In the genomic region with DNA sequence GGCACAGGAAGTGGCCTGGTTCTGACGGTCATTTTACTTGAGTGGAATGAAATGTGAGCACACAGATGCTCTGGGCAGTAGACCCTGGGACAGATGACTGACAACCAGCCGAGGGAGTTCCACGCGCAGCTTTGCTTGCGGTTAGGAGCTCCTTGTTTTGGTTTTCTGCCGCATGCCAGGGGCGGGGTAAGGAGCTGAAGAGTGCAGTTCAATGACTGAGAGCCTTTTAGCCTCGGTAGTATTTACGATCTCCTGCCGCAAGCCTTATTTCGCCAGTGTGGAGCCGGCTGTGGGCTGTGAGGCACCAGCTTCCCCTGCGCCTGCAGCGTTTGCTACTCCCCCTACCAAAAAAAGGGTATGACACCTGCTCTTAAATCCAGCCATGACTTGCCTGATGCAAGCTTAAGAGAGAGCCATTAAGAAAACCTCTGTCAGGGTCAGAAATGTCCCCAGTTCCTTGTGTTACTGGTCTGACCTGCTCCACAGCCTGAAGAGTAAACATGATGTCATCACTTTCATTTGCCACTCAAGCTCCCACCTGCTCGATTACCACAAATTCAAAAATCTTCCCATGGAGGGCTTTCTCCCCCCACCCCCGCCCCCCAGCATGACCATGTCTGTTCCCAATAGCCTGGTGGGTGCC, we compare ENCODE assay signal across 9 mouse cellular contexts. TPM values are rescaled to one million over a fixed set of nuclear protein-coding genes. Genes with fewer than 3 reads are reported as not detected.
DNase-seq lines count a peak whose midpoint lies in the region; ATAC-seq and TF ChIP-seq lines count a peak whose summit lies in the region.
"Had no signal": no experiment of that assay in that cellular context is flagged by ENCODE, and none has a peak within 500 bp of the region (broad histone marks: within the 10 kb centered on the region; RNA-seq: fewer than 3 reads in every experiment).

No protein-coding gene starts in this region.

- H3K9ac ChIP-seq in intestine, embryonic 14.5 days (ENCODE audit: low read length): 0 out of 2 replicates have a peak overlapping the region, but pooled peaks have one; percentile 3

- DNase-seq in heart, embryonic 10.5 days (ENCODE audit: low spot score): no peak
- no peak for DNase-seq in heart, postnatal 4 days
- peak; percentile 66 for DNase-seq in intestine, embryonic 14.5 days (ENCODE audit: low spot score)
- DNase-seq in lung, postnatal 14 days: peak; percentile 29
- no peak for DNase-seq in cerebellum, adult 2 months
- no peak for DNase-seq in left cerebral cortex, postnatal 10 days (ENCODE audit: extremely low spot score in 1 of 2, low spot score in 2 of 2)
- no peak for DNase-seq in left cerebral cortex, postnatal 4 days
- DNase-seq: gastrocnemius, postnatal 10 days had no signal

- no peaks in the 10 kb centered on the region for H3K9me3 ChIP-seq in heart, embryonic 10.5 days
- H3K9me3 ChIP-seq in intestine, embryonic 14.5 days (ENCODE audit: control insufficient read depth, low read length): no peaks in the 10 kb centered on the region

- peaks cover 31% of the 10 kb centered on the region for H3K27me3 ChIP-seq in heart, embryonic 10.5 days (ENCODE audit: insufficient read depth, poor library complexity, severe bottlenecking)
- H3K27me3 ChIP-seq in C2C12 (ENCODE audit: control insufficient read depth, insufficient read depth, insufficient read length): peaks cover 14% of the 10 kb centered on the region
- no peaks in the 10 kb centered on the region for H3K27me3 ChIP-seq in intestine, embryonic 14.5 days (replicated peaks; ENCODE audit: control insufficient read depth, insufficient read depth, low read length)
- H3K27me3 ChIP-seq in cerebellum, adult 2 months (ENCODE audit: control insufficient read depth, insufficient read depth, low read length): no peaks in the 10 kb centered on the region

- peak; percentile 86 for ATAC-seq in intestine, embryonic 14.5 days (replicated peaks; ENCODE audit: low FRiP score, low TSS enrichment, low read depth)

- H3K27ac ChIP-seq in heart, embryonic 10.5 days: no peak overlapping the region
- H3K27ac ChIP-seq in intestine, embryonic 14.5 days (ENCODE audit: low read depth): peak overlapping the region; percentile 69
- no peak overlapping the region for H3K27ac ChIP-seq in cerebellum, adult 2 months (ENCODE audit: insufficient read depth, low read length)

- H3K36me3 ChIP-seq in heart, embryonic 10.5 days: no peaks in the 10 kb centered on the region
- H3K36me3 ChIP-seq in C2C12 (ENCODE audit: control insufficient read depth, insufficient read depth): no peaks in the 10 kb centered on the region
- H3K36me3 ChIP-seq in intestine, embryonic 14.5 days (ENCODE audit: control insufficient read depth, insufficient read depth, low read length): no peaks in the 10 kb centered on the region

- intact Hi-C loops in left cerebral cortex, postnatal 10 days (cut with DNase I): no loop called here
- intact Hi-C loops in left cerebral cortex, postnatal 4 days (cut with DNase I): no loop called here

- no peaks in the 10 kb centered on the region for H3K79me3 ChIP-seq in C2C12 (ENCODE audit: low read depth)

- H3K79me2 ChIP-seq in C2C12 (ENCODE audit: control insufficient read depth, insufficient read depth): no peaks in the 10 kb centered on the region

- peaks cover 6% of the 10 kb centered on the region; the same call in 1 of the 2 replicates for H3K4me1 ChIP-seq in heart, embryonic 10.5 days
- H3K4me1 ChIP-seq in intestine, embryonic 14.5 days (replicated peaks; ENCODE audit: control insufficient read depth, insufficient read depth, low read length): peaks cover 5% of the 10 kb centered on the region; the same call in 1 of the 2 replicates
- H3K4me1 ChIP-seq in cerebellum, adult 2 months (ENCODE audit: control insufficient read depth, insufficient read depth, low read length): no peaks in the 10 kb centered on the region

- no peak for TF ChIP-seq CTCF in C2C12 (IDR thresholded peaks at IDR 0.05; ENCODE audit: control insufficient read depth, insufficient read depth, insufficient read length)
- TF ChIP-seq CTCF in cerebellum, adult 2 months (IDR thresholded peaks at IDR 0.05; ENCODE audit: borderline replicate concordance, insufficient read depth, low read depth, low read length): no peak

- H3K4me3 ChIP-seq in heart, embryonic 10.5 days: peak overlapping the region; percentile 22; the same call in 1 of the 2 replicates
- no peak overlapping the region for H3K4me3 ChIP-seq in C2C12 (ENCODE audit: insufficient read depth, poor library complexity, severe bottlenecking)
- no peak overlapping the region for H3K4me3 ChIP-seq in intestine, embryonic 14.5 days (ENCODE audit: low read depth, low read length)
- H3K4me3 ChIP-seq in cerebellum, adult 2 months (replicated peaks; ENCODE audit: insufficient read depth, low read depth, low read length): no peak overlapping the region

- H3K4me2 ChIP-seq in intestine, embryonic 14.5 days (ENCODE audit: low read length): peak overlapping the region; percentile 41

- 41% methylated on average over 16 of the region's 16 CpGs for WGBS in heart, embryonic 10.5 days
- 10% methylated on average over 16 of the region's 16 CpGs for WGBS in intestine, embryonic 14.5 days
- 42% methylated on average over 16 of the region's 16 CpGs for WGBS in cerebellum, adult 2 months

- H3ac ChIP-seq in C2C12 (ENCODE audit: control insufficient read depth, insufficient read length, low read depth): no peak overlapping the region

- TF ChIP-seq POLR2A in cerebellum, adult 2 months (IDR thresholded peaks at IDR 0.05; ENCODE audit: borderline replicate concordance, insufficient read depth, low read length): no peak

TF ChIP-seq in C2C12, 6 proteins besides CTCF, POLR2A, EP300 and RAD21:
- TF ChIP-seq MYOG (IDR thresholded peaks at IDR 0.05; ENCODE audit: control insufficient read depth, extremely low read depth, insufficient read length) (no peak), MAX (IDR thresholded peaks at IDR 0.05) (no peak), USF1 (IDR thresholded peaks at IDR 0.05; ENCODE audit: low read depth) (no peak), CEBPB (IDR thresholded peaks at IDR 0.05; ENCODE audit: low read depth) (no peak), FOSL1 (IDR thresholded peaks at IDR 0.05; ENCODE audit: insufficient read depth, low read length, poor library complexity, severe bottlenecking) (no peak), MYOD1 (IDR thresholded peaks at IDR 0.05; ENCODE audit: control insufficient read depth, insufficient read length, low read depth) (peak; percentile 14)

RNA-seq across cellular contexts. Expression of gene Entpd3, which starts 7.5 kb away (rescaled TPM):
- polyA plus RNA-seq in heart, embryonic 10.5 days (2016; fragmentation: Nextera tagmentation; extraction: Ambion mirVana): 0.14 and 0.15 TPM in 2 replicates
- under 1 TPM; 0.07 to 0.09 TPM for total RNA-seq in heart, postnatal 4 days (2021)
- 0.02 TPM for polyA plus RNA-seq in C2C12 (2012; fragmentation: generic; extraction: Trizol)
- 3.3 and 4.0 TPM in 2 replicates for polyA plus RNA-seq in intestine, embryonic 14.5 days (2014; fragmentation: Nextera tagmentation; extraction: Ambion mirVana)
- 10.9 and 13.9 TPM in 2 replicates for polyA plus RNA-seq in cerebellum, adult 2 months (2012; rRNA removed)
- total RNA-seq in left cerebral cortex, postnatal 10 days (2021): 1 to 10 TPM; 4.0 to 5.6 TPM
- total RNA-seq in left cerebral cortex, postnatal 4 days (2021): 1 to 10 TPM; 5.4 to 5.6 TPM

RNA-seq across cellular contexts. Expression of gene Rpl14, which starts 24.1 kb away (rescaled TPM):
- polyA plus RNA-seq in heart, embryonic 10.5 days (2016; fragmentation: Nextera tagmentation; extraction: Ambion mirVana): 536 and 638 TPM in 2 replicates
- total RNA-seq in heart, postnatal 4 days (2021): 100 to 1,000 TPM; 434 to 461 TPM
- polyA plus RNA-seq in C2C12 (2012; fragmentation: generic; extraction: Trizol): 1,443 TPM
- 1,190 and 1,204 TPM in 2 replicates for polyA plus RNA-seq in intestine, embryonic 14.5 days (2014; fragmentation: Nextera tagmentation; extraction: Ambion mirVana)
- polyA plus RNA-seq in cerebellum, adult 2 months (2012; rRNA removed): 327 and 353 TPM in 2 replicates
- total RNA-seq in left cerebral cortex, postnatal 10 days (2021): 100 to 1,000 TPM; 273 to 293 TPM
- 100 to 1,000 TPM; 423 to 424 TPM for total RNA-seq in left cerebral cortex, postnatal 4 days (2021)

RNA-seq across cellular contexts. Expression of gene Eif1b, which starts 55.1 kb away (rescaled TPM):
- polyA plus RNA-seq in heart, embryonic 10.5 days (2016; fragmentation: Nextera tagmentation; extraction: Ambion mirVana): 136 and 146 TPM in 2 replicates
- total RNA-seq in heart, postnatal 4 days (2021): 10 to 100 TPM; 64.6 to 68.6 TPM
- polyA plus RNA-seq in C2C12 (2012; fragmentation: generic; extraction: Trizol): 52.6 TPM
- 159 and 173 TPM in 2 replicates for polyA plus RNA-seq in intestine, embryonic 14.5 days (2014; fragmentation: Nextera tagmentation; extraction: Ambion mirVana)
- polyA plus RNA-seq in cerebellum, adult 2 months (2012; rRNA removed): 156 and 167 TPM in 2 replicates
- 100 to 1,000 TPM; 167 to 177 TPM for total RNA-seq in left cerebral cortex, postnatal 10 days (2021)
- 100 to 1,000 TPM; 229 to 238 TPM for total RNA-seq in left cerebral cortex, postnatal 4 days (2021)

Comparison
In these comparisons a context has a peak if more than half of its experiments do, and no peak if none do; other contexts are left out.
1. DNase-seq: peak in intestine, embryonic 14.5 days (single experiment) and lung, postnatal 14 days (single experiment); none in heart, embryonic 10.5 days (single experiment), heart, postnatal 4 days (single experiment), cerebellum, adult 2 months (0 of 2), left cerebral cortex, postnatal 10 days (0 of 2) and left cerebral cortex, postnatal 4 days (single experiment).